Mouse (Mus musculus): ENCODE measurements around the gene Nlrp1b. TPM values are rescaled to one million over a fixed set of nuclear protein-coding genes. Genes with fewer than 3 reads are reported as not detected.

Gene Nlrp1b
- polyA plus RNA-seq, 1 experiment from 2014 or later, result not detected

DNA sequence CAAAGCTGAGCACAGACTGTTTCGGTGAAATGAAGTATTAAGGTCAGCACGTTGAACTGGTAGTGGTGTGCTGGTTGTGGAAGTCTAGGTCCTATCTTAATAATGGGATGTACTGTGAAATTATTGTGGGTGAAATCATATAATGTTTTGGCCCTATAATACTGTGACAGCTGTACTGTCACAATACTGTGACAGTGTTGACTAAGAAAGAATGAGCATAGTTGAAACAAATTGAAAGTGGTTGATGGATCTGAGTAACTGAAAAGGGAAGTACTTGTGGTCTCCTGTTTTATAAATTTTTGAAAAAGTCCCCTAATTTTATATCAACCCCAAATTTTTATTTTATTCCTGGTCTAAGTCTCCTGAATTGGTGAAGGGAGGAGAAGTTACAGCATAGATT, 123.4 kb downstream of the Nlrp1b start:
- H3K27ac ChIP-seq, result no peak overlapping the region
- no peaks in the 10 kb centered on the region for H3K27me3 ChIP-seq
- no peak overlapping the region for H3K9ac ChIP-seq
- no peaks in the 10 kb centered on the region for H3K36me3 ChIP-seq
- no peaks in the 10 kb centered on the region for H3K9me3 ChIP-seq
- H3K4me2 ChIP-seq, result no peak overlapping the region
- no peak for ATAC-seq (ENCODE audit: insufficient number of reproducible peaks, insufficient read depth, low FRiP score, low TSS enrichment, low read depth)
- H3K4me1 ChIP-seq, result no peaks in the 10 kb centered on the region
- H3K4me3 ChIP-seq, result no peak overlapping the region
- WGBS, result 77% methylated on average over 2 of the region's 2 CpGs

DNA sequence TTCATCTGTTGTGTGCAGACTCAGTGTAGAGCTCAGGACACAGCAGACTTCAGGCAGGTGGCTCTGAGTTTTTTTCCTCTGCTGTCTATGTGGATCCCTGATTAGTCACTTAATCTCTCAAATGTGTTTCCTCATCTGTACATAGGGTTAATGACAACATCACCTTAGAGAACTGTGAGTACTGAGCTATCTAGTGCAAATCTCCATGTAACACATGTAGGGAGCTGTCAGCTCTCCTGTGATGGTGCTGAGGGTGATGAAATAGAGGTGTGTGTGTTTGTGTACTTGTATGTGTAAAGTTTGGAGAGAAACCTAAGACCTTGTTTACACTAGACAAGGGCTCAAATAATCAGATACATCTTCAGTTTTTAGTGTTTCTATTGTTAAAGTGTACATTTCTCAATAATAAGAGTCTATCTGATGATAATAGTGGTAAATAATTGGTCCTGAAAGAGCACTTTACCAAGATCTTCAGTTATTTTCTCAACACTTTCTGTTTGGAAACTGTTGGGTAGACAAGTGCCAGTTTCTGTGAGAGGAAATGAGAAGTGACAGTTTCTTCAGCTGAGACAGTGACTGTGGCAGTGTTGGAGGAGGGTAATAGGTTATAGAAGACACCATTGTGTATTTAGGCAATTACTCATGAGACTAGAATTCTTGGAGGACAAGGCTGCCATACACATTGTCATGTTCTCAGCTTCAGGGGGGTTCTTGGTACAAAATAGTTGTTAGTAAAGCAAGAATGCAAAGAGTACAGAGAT, 124.1 kb downstream of the Nlrp1b start:
- no peaks in the 10 kb centered on the region for H3K4me1 ChIP-seq
- ATAC-seq (ENCODE audit: insufficient number of reproducible peaks, insufficient read depth, low FRiP score, low TSS enrichment, low read depth), result no peak
- H3K9me3 ChIP-seq, result no peaks in the 10 kb centered on the region
- H3K4me3 ChIP-seq, result no peak overlapping the region
- no peaks in the 10 kb centered on the region for H3K36me3 ChIP-seq
- H3K9ac ChIP-seq, result no peak overlapping the region
- H3K4me2 ChIP-seq, result no peak overlapping the region
- no peaks in the 10 kb centered on the region for H3K27me3 ChIP-seq
- H3K27ac ChIP-seq, result no peak overlapping the region

- H3K27me3 ChIP-seq, result no peaks in the 10 kb centered on the region
- H3K4me1 ChIP-seq, result no peaks in the 10 kb centered on the region
- no peak overlapping the region for H3K27ac ChIP-seq
- no peaks in the 10 kb centered on the region for H3K9me3 ChIP-seq
- no peak overlapping the region for H3K4me3 ChIP-seq
- ATAC-seq (ENCODE audit: insufficient number of reproducible peaks, insufficient read depth, low FRiP score, low TSS enrichment, low read depth), result no peak
- no peak overlapping the region for H3K4me2 ChIP-seq
- H3K36me3 ChIP-seq, result no peaks in the 10 kb centered on the region
- no peak overlapping the region for H3K9ac ChIP-seq
These were observed 126.6 kb downstream of the Nlrp1b start for GRCm38 (mm10) chr11:71103931-71104330.

Other genes with a start within 250 kb of the Nlrp1b start
- 233 and 254 TPM in 2 replicates for gene C1qbp, start 247.7 kb downstream of the Nlrp1b start, polyA plus RNA-seq (2015; fragmentation: Nextera tagmentation; extraction: Ambion mirVana)
- 18.3 and 20.6 TPM in 2 replicates for gene Dhx33, start 226.3 kb downstream of the Nlrp1b start, polyA plus RNA-seq (2015; fragmentation: Nextera tagmentation; extraction: Ambion mirVana)
- 52.8 and 53.7 TPM in 2 replicates for gene Mis12, start 211.1 kb downstream of the Nlrp1b start, polyA plus RNA-seq (2015; fragmentation: Nextera tagmentation; extraction: Ambion mirVana)
- gene Derl2, start 210.9 kb downstream of the Nlrp1b start, polyA plus RNA-seq (2015; fragmentation: Nextera tagmentation; extraction: Ambion mirVana), result 39.2 and 42.5 TPM in 2 replicates
- 252 and 255 TPM in 2 replicates for gene 6330403K07Rik, start 197.2 kb downstream of the Nlrp1b start, polyA plus RNA-seq (2015; fragmentation: Nextera tagmentation; extraction: Ambion mirVana)
- 0.07 and 0.18 TPM in 2 replicates for gene Nlrp1a, start 86.0 kb downstream of the Nlrp1b start, polyA plus RNA-seq (2015; fragmentation: Nextera tagmentation; extraction: Ambion mirVana)